Mouse (Mus musculus) ES-Bruce4 (cell line): Measurements from ENCODE around the gene Cldn34c1. TPM values are rescaled to one million over a fixed set of nuclear protein-coding genes. Genes with fewer than 3 reads are reported as not detected.
A peak's percentile ranks its signal among the peaks of the same experiment; 100 is the strongest.
"Not testable (repeated sequence)": the region's sequence is repeated elsewhere in the genome, so short reads cannot be mapped to it uniquely, and the experiment has no call there.

ENCODE experiments used
- H3K27ac ChIP-seq: 2 replicates; pipeline ENCODE4 v1.5.1; 2012; ENCODE audit warnings: low read length, inconsistent platforms; ENCODE audit not compliant: insufficient read depth
- H3K27me3 ChIP-seq: 2 replicates; pipeline ENCODE4 v1.6.1; 2012; ENCODE audit warnings: mild to moderate bottlenecking, low read length, inconsistent platforms; ENCODE audit not compliant: control insufficient read depth, poor library complexity, insufficient read depth, severe bottlenecking
- H3K36me3 ChIP-seq: 2 replicates; pipeline ENCODE4 v1.6.1; 2012; ENCODE audit warnings: inconsistent platforms, mild to moderate bottlenecking, low read length, moderate library complexity; ENCODE audit not compliant: control insufficient read depth, poor library complexity, insufficient read depth, severe bottlenecking
- H3K4me1 ChIP-seq: one replicate; pipeline ENCODE4 v1.8.1; 2011; ENCODE audit warnings: low read length; ENCODE audit not compliant: control insufficient read depth, insufficient read depth
- H3K4me3 ChIP-seq: 2 replicates; pipeline ENCODE4 v1.5.1; 2011; ENCODE audit warnings: low read depth, mild to moderate bottlenecking, low read length
- H3K9ac ChIP-seq: 2 replicates; pipeline ENCODE4 v1.6.1; 2012; ENCODE audit warnings: low read depth, mild to moderate bottlenecking, inconsistent platforms; ENCODE audit not compliant: poor library complexity, severe bottlenecking
- H3K9me3 ChIP-seq: replicated peaks from 2 replicates; pipeline ENCODE4 v1.6.1; 2012; ENCODE audit warnings: mild to moderate bottlenecking, low read length, inconsistent platforms; ENCODE audit not compliant: control insufficient read depth, poor library complexity, insufficient read depth, severe bottlenecking
- CTCF ChIP-seq: IDR thresholded peaks from one replicate; pipeline ENCODE4 v1.8.1; 2011; ENCODE audit warnings: low read depth, low read length
- EP300 ChIP-seq: IDR thresholded peaks from 2 replicates; pipeline ENCODE4 v1.6.1; 2011; ENCODE audit warnings: low read depth, low read length; ENCODE audit not compliant: insufficient read depth
- POLR2A ChIP-seq: IDR thresholded peaks from one replicate; pipeline ENCODE4 v1.8.1; 2011; ENCODE audit warnings: low read length; ENCODE audit not compliant: insufficient read depth
- polyA plus RNA-seq: library from polyadenylated mRNA; stranded (reverse); fragments of >200 nt; gene quantifications from 2 replicates; pipeline ENCODE4 v1.2.4, GENCODE M21; 2011; ENCODE audit warnings: low read depth; ENCODE audit not compliant: missing spikeins, insufficient read depth, insufficient read length

The Cldn34c1 gene
- polyA plus RNA-seq = 4.4 TPM in 2 replicates

GRCm38 (mm10) chrX:123103291-123104260, at the start of gene Cldn34c1:
TSS of gene Cldn34c1 (plus strand) at chrX:123103495.
- Histone ChIP-seq H3K9me3 (no peaks in the 10 kb centered on the region), H3K27me3 (no peaks in the 10 kb centered on the region), H3K4me1 (no peaks in the 10 kb centered on the region), H3K27ac (peak within 1 kb of the TSS; percentile 37), H3K9ac (peak within 1 kb of the TSS; percentile 68), H3K36me3 (no peaks in the 10 kb centered on the region), H3K4me3 (peak within 1 kb of the TSS; percentile 64)
- TF ChIP-seq EP300 (0 out of 2 replicates have a peak, but pooled peaks have one; percentile 34), CTCF (no peak), POLR2A (no peak)

GRCm38 (mm10) chrX:123087441-123087840, 15.9 kb upstream of the Cldn34c1 start:
- Histone ChIP-seq H3K27ac (no peak overlapping the region), H3K4me1 (no peaks in the 10 kb centered on the region)

DNA sequence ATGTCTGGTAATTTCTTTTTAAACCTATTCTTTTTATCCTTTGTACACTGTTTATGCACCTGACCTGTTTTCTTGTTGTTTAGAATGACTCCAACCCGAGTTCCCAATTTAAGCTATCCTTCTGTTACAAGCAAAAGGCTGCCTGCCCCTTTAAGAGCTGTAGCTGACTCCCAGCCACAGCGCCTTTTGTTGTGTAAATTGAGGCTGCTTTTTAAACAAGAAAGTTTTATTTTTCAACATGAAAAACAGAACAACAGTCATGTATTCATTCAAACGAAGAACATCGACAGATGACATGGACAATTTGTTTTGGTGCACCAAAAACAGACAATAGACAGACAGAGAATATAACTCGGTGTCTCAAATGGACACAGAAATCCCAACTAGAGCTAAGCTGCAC, 489 bp upstream of the Cldn34c1 start:
- not testable (repeated sequence) for H3K9me3 ChIP-seq, H3K9ac ChIP-seq, H3K36me3 ChIP-seq, H3K27me3 ChIP-seq, H3K4me1 ChIP-seq
- peak overlapping the region; percentile 37; the same call in 1 of the 2 replicates for H3K27ac ChIP-seq
- H3K4me3 ChIP-seq = peak overlapping the region; percentile 64

More at GRCm38 (mm10) chrX:123087441-123087840, 15.9 kb upstream of the Cldn34c1 start:
- no peaks in the 10 kb centered on the region for H3K9me3 ChIP-seq
- TF ChIP-seq POLR2A (no peak), CTCF (no peak), EP300 (no peak)
- H3K4me3 ChIP-seq = no peak overlapping the region
- no peaks in the 10 kb centered on the region for H3K27me3 ChIP-seq
- no peak overlapping the region for H3K9ac ChIP-seq
- H3K36me3 ChIP-seq = no peaks in the 10 kb centered on the region

DNA sequence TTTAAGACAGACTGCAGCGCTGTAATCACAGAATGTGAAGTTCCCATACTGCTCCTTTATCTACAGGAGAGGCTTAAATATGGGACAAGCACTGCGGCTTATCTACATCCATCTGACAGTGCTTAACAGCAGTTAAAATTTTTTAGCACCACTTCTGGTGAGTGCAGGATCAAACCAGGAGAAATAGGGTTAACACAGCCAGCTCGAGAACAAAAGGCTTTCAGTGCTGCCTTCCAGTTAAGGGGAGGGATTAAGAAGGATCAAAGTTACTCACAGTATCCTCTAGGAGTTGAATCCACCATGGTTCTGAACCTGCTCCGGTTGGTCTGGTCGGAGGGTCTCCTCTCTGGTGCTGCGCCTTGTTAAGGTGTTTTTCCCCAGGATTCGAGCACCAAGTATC, 1.4 kb downstream of the Cldn34c1 start:
- H3K27ac ChIP-seq, H3K27me3 ChIP-seq, H3K4me1 ChIP-seq, H3K36me3 ChIP-seq, H3K9me3 ChIP-seq, H3K9ac ChIP-seq: not testable (repeated sequence)
- H3K4me3 ChIP-seq = peak overlapping the region; percentile 29; the same call in 1 of the 2 replicates

GRCm38 (mm10) chrX:123222381-123222780, 119.1 kb downstream of the Cldn34c1 start, which contains the start of gene Srsx:
TSS of gene Srsx (minus strand) at chrX:123222481.
- not testable (repeated sequence) for H3K9me3 ChIP-seq, H3K4me1 ChIP-seq, H3K36me3 ChIP-seq, H3K27me3 ChIP-seq, H3K4me3 ChIP-seq, H3K27ac ChIP-seq, H3K9ac ChIP-seq

Other genes starting within 250 kb of the Cldn34c1 start
- gene Gm17521, start 73.8 kb upstream of the Cldn34c1 start, polyA plus RNA-seq = not detected in 2 replicates
- not detected in 2 replicates for gene Srsx, start 119.0 kb downstream of the Cldn34c1 start, polyA plus RNA-seq
- not detected in 2 replicates for gene Gm17577, start 143.4 kb downstream of the Cldn34c1 start, polyA plus RNA-seq